Mouse (Mus musculus): ENCODE measurements around the gene Gga1. TPM values are rescaled to one million over a fixed set of nuclear protein-coding genes. Genes with fewer than 3 reads are reported as not detected.
"Not testable (repeated sequence)": the region's sequence is repeated elsewhere in the genome, so short reads cannot be mapped to it uniquely, and the experiment has no call there.

Gene Gga1
- polyA plus RNA-seq, 1 experiment, result 13.3 TPM

GRCm38 (mm10) chr15:78842371-78843163, 34.4 kb upstream of the Gga1 start, which contains the start of gene Cdc42ep1:
Gene Cdc42ep1, plus strand, starts transcription at chr15:78842624.
- Histone ChIP-seq H3K4me1 (ENCODE audit: control insufficient read depth) (peaks cover 11% of the 10 kb centered on the region), H3K4me3 (replicated peaks) (peak within 1 kb of the TSS; percentile 59), H3K27me3 (ENCODE audit: control insufficient read depth) (peaks cover 59% of the 10 kb centered on the region), H3K9me3 (ENCODE audit: control insufficient read depth, low read length) (peaks cover 4% of the 10 kb centered on the region; the same call in 1 of the 2 replicates), H3K36me3 (ENCODE audit: control insufficient read depth) (peaks cover 3% of the 10 kb centered on the region; the same call in 1 of the 2 replicates)
- TF ChIP-seq TAL1 (IDR thresholded peaks at IDR 0.05; ENCODE audit: low read length), result no peak
- TF ChIP-seq GATA1 (IDR thresholded peaks at IDR 0.05; ENCODE audit: low read length), result no peak

- peak overlapping the region; percentile 59 for H3K4me3 ChIP-seq (replicated peaks)
- TF ChIP-seq GATA1 (IDR thresholded peaks at IDR 0.05; ENCODE audit: low read length), result no peak
- no peak for TF ChIP-seq TAL1 (IDR thresholded peaks at IDR 0.05; ENCODE audit: low read length)
- peaks cover 5% of the 10 kb centered on the region; the same call in 1 of the 2 replicates for H3K36me3 ChIP-seq (ENCODE audit: control insufficient read depth)
- H3K4me1 ChIP-seq (ENCODE audit: control insufficient read depth), result peaks cover 11% of the 10 kb centered on the region
- peaks cover 59% of the 10 kb centered on the region for H3K27me3 ChIP-seq (ENCODE audit: control insufficient read depth)
- peaks cover 4% of the 10 kb centered on the region; the same call in 1 of the 2 replicates for H3K9me3 ChIP-seq (ENCODE audit: control insufficient read depth, low read length)
These were observed 33.2 kb upstream of the Gga1 start for GRCm38 (mm10) chr15:78843581-78844469.

DNA sequence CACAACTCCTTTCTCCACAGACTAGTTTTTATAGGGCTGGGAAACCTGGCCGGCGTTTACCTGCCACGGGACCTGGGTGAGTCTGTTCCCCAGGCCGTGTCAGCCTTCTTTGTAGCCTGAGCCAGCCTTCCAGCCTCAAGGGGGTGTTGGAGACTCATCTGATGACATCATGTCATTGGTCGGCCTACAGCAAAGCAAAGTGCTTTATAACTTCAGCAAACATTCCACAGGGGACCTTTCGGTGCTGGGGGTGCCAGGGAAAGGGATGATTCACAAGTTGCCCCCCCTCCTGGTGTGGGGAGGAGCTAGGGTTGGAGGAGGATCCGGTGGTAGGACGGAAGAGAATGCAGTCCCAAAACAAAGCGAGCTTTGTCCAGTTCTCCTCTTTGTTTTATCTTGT, 32.2 kb upstream of the Gga1 start:
- H3K4me3 ChIP-seq (replicated peaks), result no peak overlapping the region
- H3K4me1 ChIP-seq (ENCODE audit: control insufficient read depth), result peaks cover 11% of the 10 kb centered on the region

DNA sequence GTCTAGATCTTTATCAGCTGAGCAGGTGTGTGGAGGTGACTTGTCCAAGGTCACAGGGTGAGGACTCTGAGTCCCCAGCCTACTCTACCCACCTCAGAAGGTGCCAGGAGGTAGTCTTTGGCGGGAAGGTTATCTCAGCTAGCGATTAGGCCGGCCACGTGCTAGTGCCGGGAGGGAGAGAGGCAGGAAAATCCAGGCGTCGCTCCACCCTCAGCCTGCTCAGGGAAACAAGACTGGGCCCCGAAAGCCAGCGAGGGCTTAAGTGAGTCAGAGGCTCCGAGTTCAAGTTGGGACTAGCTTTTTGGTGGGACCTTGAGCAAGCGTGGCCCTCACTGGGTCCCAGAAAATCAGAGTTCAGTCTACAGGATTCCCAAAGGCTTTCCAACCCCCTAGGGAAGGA, 31.7 kb upstream of the Gga1 start:
- peaks cover 65% of the 10 kb centered on the region for H3K27me3 ChIP-seq (ENCODE audit: control insufficient read depth)

More for the DNA sequence above, 32.2 kb upstream of the Gga1 start:
- peaks cover 5% of the 10 kb centered on the region; the same call in 1 of the 2 replicates for H3K36me3 ChIP-seq (ENCODE audit: control insufficient read depth)
- TF ChIP-seq GATA1 (IDR thresholded peaks at IDR 0.05; ENCODE audit: low read length), result no peak
- no peak for TF ChIP-seq TAL1 (IDR thresholded peaks at IDR 0.05; ENCODE audit: low read length)
- peaks cover 64% of the 10 kb centered on the region for H3K27me3 ChIP-seq (ENCODE audit: control insufficient read depth)
- peaks cover 4% of the 10 kb centered on the region; the same call in 1 of the 2 replicates for H3K9me3 ChIP-seq (ENCODE audit: control insufficient read depth, low read length)

GRCm38 (mm10) chr15:78845867-78846266, 31.1 kb upstream of the Gga1 start:
- Histone ChIP-seq H3K27me3 (ENCODE audit: control insufficient read depth) (peaks cover 60% of the 10 kb centered on the region), H3K4me3 (replicated peaks) (no peak overlapping the region), H3K4me1 (ENCODE audit: control insufficient read depth) (peaks cover 20% of the 10 kb centered on the region), H3K9me3 (ENCODE audit: control insufficient read depth, low read length) (peaks cover 4% of the 10 kb centered on the region; the same call in 1 of the 2 replicates), H3K36me3 (ENCODE audit: control insufficient read depth) (peaks cover 5% of the 10 kb centered on the region; the same call in 1 of the 2 replicates)
- TF ChIP-seq TAL1 (IDR thresholded peaks at IDR 0.05; ENCODE audit: low read length), result no peak

More for the DNA sequence above, 31.7 kb upstream of the Gga1 start:
- no peak overlapping the region for H3K4me3 ChIP-seq (replicated peaks)
- no peak for TF ChIP-seq GATA1 (IDR thresholded peaks at IDR 0.05; ENCODE audit: low read length)
- no peak for TF ChIP-seq TAL1 (IDR thresholded peaks at IDR 0.05; ENCODE audit: low read length)
- H3K36me3 ChIP-seq (ENCODE audit: control insufficient read depth), result peaks cover 5% of the 10 kb centered on the region; the same call in 1 of the 2 replicates
- H3K4me1 ChIP-seq (ENCODE audit: control insufficient read depth), result peaks cover 16% of the 10 kb centered on the region
- H3K9me3 ChIP-seq (ENCODE audit: control insufficient read depth, low read length), result peaks cover 4% of the 10 kb centered on the region; the same call in 1 of the 2 replicates

DNA sequence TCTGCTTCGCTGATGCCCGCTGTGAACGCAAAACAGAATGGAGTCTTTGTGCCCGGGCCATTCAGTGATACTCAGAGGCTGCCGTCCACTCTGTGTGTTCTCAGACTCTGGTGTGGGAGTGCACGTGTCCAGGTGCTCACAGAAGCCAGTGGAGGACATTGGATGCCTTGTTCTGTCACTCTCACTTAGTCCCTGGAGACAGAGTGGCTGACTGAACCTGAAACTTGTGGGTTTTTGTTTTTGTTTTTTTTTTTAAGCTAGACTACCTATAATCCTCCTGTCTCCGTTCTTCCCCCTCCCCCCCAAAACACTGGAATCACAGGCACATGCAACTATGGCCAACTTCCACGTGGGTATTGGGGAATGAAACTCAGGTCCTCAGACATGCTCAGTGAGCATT, 30.6 kb upstream of the Gga1 start:
- H3K36me3 ChIP-seq (ENCODE audit: control insufficient read depth), result peaks cover 5% of the 10 kb centered on the region; the same call in 1 of the 2 replicates
- H3K4me1 ChIP-seq (ENCODE audit: control insufficient read depth), result peaks cover 25% of the 10 kb centered on the region
- H3K4me3 ChIP-seq (replicated peaks), result no peak overlapping the region
- peaks cover 59% of the 10 kb centered on the region for H3K27me3 ChIP-seq (ENCODE audit: control insufficient read depth)
- peaks cover 4% of the 10 kb centered on the region; the same call in 1 of the 2 replicates for H3K9me3 ChIP-seq (ENCODE audit: control insufficient read depth, low read length)
- TF ChIP-seq TAL1 (IDR thresholded peaks at IDR 0.05; ENCODE audit: low read length) (no peak), GATA1 (IDR thresholded peaks at IDR 0.05; ENCODE audit: low read length) (no peak)

- peaks cover 29% of the 10 kb centered on the region for H3K4me1 ChIP-seq (ENCODE audit: control insufficient read depth)
- H3K27me3 ChIP-seq (ENCODE audit: control insufficient read depth), result peaks cover 54% of the 10 kb centered on the region
- H3K36me3 ChIP-seq (ENCODE audit: control insufficient read depth); H3K9me3 ChIP-seq (ENCODE audit: control insufficient read depth, low read length); H3K4me3 ChIP-seq (replicated peaks): not testable (repeated sequence)
These were observed 30.2 kb upstream of the Gga1 start for GRCm38 (mm10) chr15:78846805-78847204.

- Histone ChIP-seq H3K4me3 (replicated peaks) (no peak overlapping the region), H3K4me1 (ENCODE audit: control insufficient read depth) (peaks cover 34% of the 10 kb centered on the region), H3K27me3 (ENCODE audit: control insufficient read depth) (peaks cover 38% of the 10 kb centered on the region), H3K36me3 (ENCODE audit: control insufficient read depth) (peaks cover 5% of the 10 kb centered on the region; the same call in 1 of the 2 replicates), H3K9me3 (ENCODE audit: control insufficient read depth, low read length) (no peaks in the 10 kb centered on the region; the same call in 1 of the 2 replicates)
- TF ChIP-seq TAL1 (IDR thresholded peaks at IDR 0.05; ENCODE audit: low read length) (no peak), GATA1 (IDR thresholded peaks at IDR 0.05; ENCODE audit: low read length) (no peak)
These were observed 28.5 kb upstream of the Gga1 start for GRCm38 (mm10) chr15:78848467-78848866.
